Comparison of ENCODE assay signal across 8 mouse cellular contexts in genomic region chr5:92434571-92434985, GRCm38 (mm10). TPM values are rescaled to one million over a fixed set of nuclear protein-coding genes. Genes with fewer than 3 reads are reported as not detected.
DNase-seq lines count a peak whose midpoint lies in the region; ATAC-seq lines count a peak whose summit lies in the region.

No protein-coding gene starts in this region.

- WGBS in neural tube, embryonic 11.5 days: under 1% methylated on average over 37 of the region's 39 CpGs
- 1% methylated on average over 39 of the region's 39 CpGs for WGBS in liver, embryonic 16.5 days (ENCODE audit: insufficient replicate concordance)

- peak overlapping the region; percentile 83 for H3K9ac ChIP-seq in neural tube, embryonic 11.5 days (ENCODE audit: low read length)
- peak overlapping the region; percentile 96 for H3K9ac ChIP-seq in liver, embryonic 16.5 days (ENCODE audit: low read depth, low read length)

- no peaks in the 10 kb centered on the region for H3K36me3 ChIP-seq in neural tube, embryonic 11.5 days (ENCODE audit: control insufficient read depth, insufficient read depth, low read length)
- peaks cover 3% of the 10 kb centered on the region; the same call in 1 of the 2 replicates for H3K36me3 ChIP-seq in liver, embryonic 16.5 days (ENCODE audit: control insufficient read depth, insufficient read depth)

- ATAC-seq in neural tube, embryonic 11.5 days (ENCODE audit: insufficient read depth, low FRiP score, low TSS enrichment): peak; percentile 76
- peak; percentile 34 for ATAC-seq in granulocyte monocyte progenitor cell, adult 5-6 weeks (replicated peaks; ENCODE audit: poor library complexity, severe bottlenecking)
- peak; percentile 79 for ATAC-seq in liver, embryonic 16.5 days (ENCODE audit: low read depth)
- no peak for ATAC-seq in inflammation-experienced regulatory T-cells, adult 6 months

- no peak for DNase-seq in neural tube, embryonic 11.5 days (ENCODE audit: low spot score)
- DNase-seq in neural tube, embryonic 10.5 days (ENCODE audit: extremely low spot score, low spot score): no peak
- peak; percentile 44 for DNase-seq in c-Kit-negative CD71-positive TER-119-positive erythroid progenitor cells, embryonic 14.5 days (ENCODE audit: low read depth, low spot score)
- no peak for DNase-seq in adrenal gland, postnatal 10 days
- DNase-seq in spleen, postnatal 14 days (ENCODE audit: low spot score in 2 of 2): no peak

- H3K4me1 ChIP-seq in neural tube, embryonic 11.5 days (ENCODE audit: control insufficient read depth, insufficient read depth, low read length): no peaks in the 10 kb centered on the region; the same call in 1 of the 2 replicates
- H3K4me1 ChIP-seq in liver, embryonic 16.5 days (ENCODE audit: control insufficient read depth, low read depth, low read length): peaks cover 15% of the 10 kb centered on the region

- no peaks in the 10 kb centered on the region for H3K27me3 ChIP-seq in neural tube, embryonic 11.5 days (ENCODE audit: control insufficient read depth, insufficient read depth, low read length)
- no peaks in the 10 kb centered on the region for H3K27me3 ChIP-seq in liver, embryonic 16.5 days (ENCODE audit: control insufficient read depth, insufficient read depth, low read depth, low read length)

- peak overlapping the region; percentile 61; the same call in 1 of the 2 replicates for H3K27ac ChIP-seq in neural tube, embryonic 11.5 days (ENCODE audit: low read depth, low read length)
- H3K27ac ChIP-seq in liver, embryonic 16.5 days (ENCODE audit: low read length): peak overlapping the region; percentile 95

- no peaks in the 10 kb centered on the region for H3K9me3 ChIP-seq in neural tube, embryonic 11.5 days (ENCODE audit: control insufficient read depth, low read length)
- no peaks in the 10 kb centered on the region for H3K9me3 ChIP-seq in liver, embryonic 16.5 days (replicated peaks; ENCODE audit: control insufficient read depth, low read length)

- H3K4me3 ChIP-seq in neural tube, embryonic 11.5 days (ENCODE audit: low read depth, low read length): peak overlapping the region; percentile 74
- H3K4me3 ChIP-seq in liver, embryonic 16.5 days (ENCODE audit: low read depth, low read length): peak overlapping the region; percentile 96

- peak overlapping the region; percentile 67 for H3K4me2 ChIP-seq in neural tube, embryonic 11.5 days (ENCODE audit: low read depth)
- peak overlapping the region; percentile 92 for H3K4me2 ChIP-seq in liver, embryonic 16.5 days (ENCODE audit: low read depth, low read length)

RNA-seq across cellular contexts. Expression of gene Nup54, which starts 0.4 kb away (rescaled TPM):
- polyA plus RNA-seq in neural tube, embryonic 11.5 days (2014; fragmentation: Nextera tagmentation; extraction: Ambion mirVana): 64.2 and 67.0 TPM in 2 replicates
- 45.1 and 73.9 TPM in 2 replicates for total RNA-seq in granulocyte monocyte progenitor cell, adult 5-6 weeks (2014; fragmentation: Nextera tagmentation)
- total RNA-seq in granulocyte monocyte progenitor cell, adult 5-6 weeks (2017): 82.6 and 103 TPM in 2 replicates
- 23.0 and 28.0 TPM in 2 replicates for polyA plus RNA-seq in liver, embryonic 16.5 days (2015; fragmentation: Nextera tagmentation; extraction: Ambion mirVana)
- polyA plus RNA-seq in inflammation-experienced regulatory T-cells, adult 6 months (2017; shearing (Covaris generic)): 10 to 100 TPM; 32.4 to 55.2 (median 40.2) TPM
- total RNA-seq in adrenal gland, postnatal 10 days (2021): 10 to 100 TPM; 30.3 to 34.0 TPM
